Mouse (Mus musculus) embryo, embryonic 9.5 days (tissue): ENCODE data around the gene Lrig3.

Source experiments
- DNase-seq: peaks from one replicate; pipeline ENCODE4 v3.0.0-alpha.2; 2017; ENCODE audit errors: extremely low spot score

Gene Lrig3

DNA sequence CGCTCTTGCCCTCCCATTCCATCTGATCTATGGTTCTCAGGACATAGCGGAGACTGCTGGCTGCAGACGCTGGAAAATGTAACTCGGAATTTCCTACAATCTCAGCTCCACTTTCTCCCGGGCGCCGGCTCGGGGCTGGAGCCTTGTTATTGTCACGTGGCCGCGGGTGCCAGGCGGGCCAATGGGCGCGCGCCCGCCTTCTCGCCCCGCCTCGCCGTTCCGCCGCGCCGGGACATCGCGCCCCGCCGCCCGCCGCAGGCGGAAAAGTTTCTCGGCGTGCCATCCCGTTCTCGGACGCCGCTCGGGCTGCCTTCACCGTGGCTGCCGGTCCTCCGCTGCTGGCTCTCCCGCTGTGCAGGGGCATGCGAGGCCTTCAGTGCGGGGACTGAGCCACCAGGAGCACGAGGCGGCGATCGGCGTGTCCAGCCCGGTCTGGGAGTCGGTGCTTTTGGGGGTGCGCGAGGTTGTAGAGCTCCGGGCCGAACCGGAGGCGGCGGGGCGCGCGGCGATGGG is at the start of gene Lrig3:
Gene Lrig3, plus strand, starts transcription at position 201 of the 513 bp plus-strand sequence.
- DNase-seq, result peak; percentile 85

DNA sequence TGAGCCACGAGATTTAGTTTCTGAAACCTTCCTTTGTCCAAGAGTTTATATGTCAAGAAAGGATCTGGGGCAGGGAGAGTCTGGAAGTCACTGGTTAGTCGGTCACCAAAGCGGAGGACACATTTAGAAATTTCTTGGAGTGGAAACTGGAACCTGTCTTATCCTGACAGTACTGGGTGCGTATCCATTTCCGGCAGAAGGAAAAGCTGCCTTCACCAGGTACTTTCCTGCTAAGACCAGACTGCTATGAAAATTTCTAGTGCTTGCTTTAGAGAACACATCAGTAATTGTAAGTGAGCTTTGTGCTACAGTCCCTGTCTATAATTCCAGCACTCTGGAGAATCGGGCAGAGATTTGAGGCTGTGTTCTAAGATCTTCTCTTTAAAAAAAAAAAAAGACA is 49.2 kb upstream of the Lrig3 start:
- peak; percentile 33 for DNase-seq

DNA sequence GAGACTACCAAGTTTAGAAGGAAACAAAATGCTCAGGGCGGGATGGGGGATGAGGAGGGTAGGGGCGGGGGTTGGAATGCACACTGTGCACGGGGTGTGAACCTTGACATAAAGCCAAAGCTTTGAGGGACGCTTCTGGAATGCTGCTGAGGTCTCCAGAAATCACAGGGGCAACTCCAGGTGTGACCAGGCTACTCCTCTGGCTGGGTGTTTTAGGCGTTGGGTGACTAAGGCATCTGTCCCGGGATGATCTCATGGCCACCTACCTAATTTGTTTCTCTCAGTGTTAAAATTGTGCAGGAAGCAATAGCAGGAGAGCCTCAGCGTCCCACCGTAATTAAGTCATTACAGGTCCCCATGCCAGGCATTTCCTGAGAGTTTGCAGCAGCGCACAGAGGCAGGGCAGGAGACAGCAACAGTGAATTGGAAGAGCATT is 48.5 kb upstream of the Lrig3 start:
- DNase-seq, result peak; percentile 42

DNA sequence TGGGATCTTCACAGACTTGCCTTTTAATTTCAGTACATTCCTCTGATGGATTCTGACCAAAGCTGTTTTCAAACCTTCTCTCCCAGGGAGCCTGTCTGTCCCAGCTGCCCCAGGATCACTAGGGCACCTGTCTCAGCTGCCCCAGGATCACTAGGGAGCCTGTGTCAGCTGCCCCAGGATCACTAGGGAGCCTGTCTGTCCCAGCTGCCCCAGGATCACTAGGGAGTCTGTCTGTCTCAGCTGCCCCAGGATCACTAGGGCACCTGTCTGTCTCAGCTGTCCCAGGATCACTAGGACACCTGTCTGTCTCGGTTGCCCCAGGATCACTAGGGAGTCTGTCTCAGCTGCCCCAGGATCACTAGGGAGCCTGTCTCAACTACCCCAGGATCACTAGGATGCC is 47.0 kb upstream of the Lrig3 start:
- no peak for DNase-seq

DNA sequence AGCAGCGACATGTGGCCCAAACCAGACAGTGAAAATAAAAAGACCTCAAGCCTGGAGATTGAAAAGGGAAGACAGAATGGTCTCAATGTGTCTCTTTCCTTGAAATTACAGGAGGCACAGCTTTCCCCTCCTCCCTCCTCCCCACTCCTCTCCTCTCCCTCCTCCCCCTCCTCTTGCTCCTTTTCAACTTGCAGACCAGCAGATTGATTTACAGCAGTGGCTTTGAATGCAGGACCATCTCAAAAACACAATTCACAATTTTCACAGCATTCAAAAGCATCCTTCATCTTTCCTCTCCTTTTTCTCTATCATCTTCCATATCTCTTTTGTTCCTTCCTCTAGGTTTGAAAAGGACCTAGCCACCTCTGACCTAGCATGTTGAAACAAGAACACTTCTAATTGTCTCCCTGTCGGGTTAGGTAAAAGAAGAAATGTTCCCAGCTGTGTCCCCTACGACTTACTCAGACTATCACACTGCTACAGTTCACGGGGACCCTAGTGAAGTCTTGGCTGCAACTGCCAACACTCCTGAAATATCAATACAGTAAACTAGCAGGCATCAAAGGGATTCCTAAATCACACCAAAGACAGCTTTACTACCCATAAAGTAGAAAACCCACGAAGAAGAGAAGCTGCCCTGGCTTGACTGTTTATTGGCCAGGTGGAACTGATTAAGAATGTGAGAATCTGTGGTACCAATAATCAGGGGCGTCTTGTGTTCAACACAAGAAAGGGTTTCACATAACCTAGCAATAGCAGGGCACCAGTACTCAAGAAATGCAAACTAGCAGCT is 44.1 kb upstream of the Lrig3 start:
- peak; percentile 36 for DNase-seq

DNA sequence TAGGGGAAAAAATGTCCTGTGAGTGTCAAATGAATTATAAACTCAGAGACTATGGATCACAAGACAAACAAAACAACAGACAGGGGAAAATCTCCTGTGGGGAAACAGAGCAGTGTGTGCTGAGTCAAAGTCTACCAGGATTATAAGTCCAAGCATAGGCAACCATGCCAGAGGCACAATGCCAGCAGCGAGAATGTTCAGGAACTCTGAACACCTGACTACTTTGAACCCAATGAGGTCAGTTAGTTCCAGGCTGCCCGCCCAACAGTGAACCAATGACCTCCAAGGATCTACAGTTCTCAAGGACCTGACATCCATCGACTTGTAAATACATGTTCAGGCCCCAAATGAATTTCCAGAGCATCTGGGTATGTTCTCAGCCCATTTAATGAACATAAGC is 36.0 kb upstream of the Lrig3 start:
- no peak for DNase-seq

DNA sequence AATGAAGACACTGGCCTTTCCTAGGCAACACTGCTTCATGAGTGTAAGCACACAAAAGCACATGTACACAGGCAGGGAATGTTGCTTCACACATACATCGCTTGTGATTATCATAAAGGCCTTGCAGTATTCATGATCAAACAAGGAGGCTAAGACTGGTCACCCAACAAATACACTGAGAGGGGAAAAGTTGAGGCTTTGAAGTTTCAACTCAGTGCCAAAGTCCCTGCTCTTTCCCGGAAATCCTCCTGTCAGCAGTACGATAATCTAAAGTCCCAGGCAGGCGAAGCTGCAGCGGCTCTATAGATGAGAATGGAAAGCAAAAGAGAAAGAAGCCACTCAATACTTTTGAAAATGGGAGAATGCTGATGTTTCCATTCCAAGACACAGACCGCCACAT is 32.6 kb upstream of the Lrig3 start:
- no peak for DNase-seq

DNA sequence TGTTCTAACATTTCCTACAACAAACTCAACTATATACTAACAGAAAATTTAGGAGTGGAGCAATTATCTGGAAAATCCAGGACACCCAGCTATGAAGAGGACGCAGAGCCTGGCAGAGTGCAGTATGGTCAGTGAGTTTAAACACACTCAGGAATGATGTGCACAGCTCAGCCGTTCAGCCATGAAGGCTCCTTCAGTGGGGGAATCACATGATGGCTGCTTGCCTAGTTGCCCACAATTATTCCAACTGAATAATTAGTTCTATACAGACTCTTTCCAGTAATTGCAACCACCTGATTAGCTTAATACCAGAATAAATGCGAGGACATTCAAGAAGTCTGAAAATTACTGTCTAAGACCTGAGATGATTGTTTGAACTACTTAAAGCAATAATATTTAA is 31.9 kb upstream of the Lrig3 start:
- no peak for DNase-seq

DNA sequence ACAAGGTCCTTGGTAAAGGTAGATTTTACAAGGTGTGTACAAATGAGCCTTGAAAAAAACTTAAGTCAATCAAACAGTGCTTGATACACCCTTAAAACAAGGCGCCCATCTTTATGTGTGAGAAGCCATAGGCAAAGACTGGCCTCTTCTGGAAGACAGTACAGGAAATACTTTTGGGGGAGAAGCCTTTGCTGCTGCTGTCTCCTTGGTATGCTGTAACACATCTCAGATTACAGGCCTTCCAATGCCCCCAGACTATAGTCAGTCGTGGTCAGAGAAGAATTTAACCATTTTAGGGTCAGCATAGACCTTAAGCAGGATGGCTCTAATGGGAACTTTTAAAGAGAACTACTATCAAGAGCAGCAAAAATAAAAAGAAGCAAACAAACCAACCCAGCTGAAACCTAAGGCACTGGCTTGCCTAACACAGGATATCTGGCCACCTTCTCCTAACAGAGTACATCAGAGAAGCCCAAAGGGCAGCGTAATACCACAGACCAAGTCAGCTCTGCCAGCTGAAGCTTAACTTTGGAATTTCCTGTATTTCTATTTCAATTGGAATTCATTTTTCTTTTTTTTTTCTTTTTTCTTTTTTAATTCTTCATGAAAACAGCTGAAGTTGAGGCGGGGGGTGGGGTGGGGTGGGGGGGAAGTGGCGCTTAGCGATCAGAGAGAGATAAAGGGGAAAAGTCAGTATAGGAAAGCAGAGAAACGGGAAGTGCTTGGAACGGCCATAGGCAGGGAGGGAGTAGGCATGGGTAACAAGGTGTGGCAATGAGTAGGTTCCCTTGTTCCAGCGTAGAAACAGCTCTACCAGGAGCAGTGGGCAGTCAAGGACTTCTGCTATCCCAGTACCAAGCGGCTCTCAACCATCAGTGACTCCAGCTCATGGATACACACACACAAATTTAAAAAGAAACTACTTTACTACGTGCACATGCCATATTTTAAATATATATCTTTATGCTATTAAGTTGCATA is 28.2 kb upstream of the Lrig3 start:
- DNase-seq, result no peak

DNA sequence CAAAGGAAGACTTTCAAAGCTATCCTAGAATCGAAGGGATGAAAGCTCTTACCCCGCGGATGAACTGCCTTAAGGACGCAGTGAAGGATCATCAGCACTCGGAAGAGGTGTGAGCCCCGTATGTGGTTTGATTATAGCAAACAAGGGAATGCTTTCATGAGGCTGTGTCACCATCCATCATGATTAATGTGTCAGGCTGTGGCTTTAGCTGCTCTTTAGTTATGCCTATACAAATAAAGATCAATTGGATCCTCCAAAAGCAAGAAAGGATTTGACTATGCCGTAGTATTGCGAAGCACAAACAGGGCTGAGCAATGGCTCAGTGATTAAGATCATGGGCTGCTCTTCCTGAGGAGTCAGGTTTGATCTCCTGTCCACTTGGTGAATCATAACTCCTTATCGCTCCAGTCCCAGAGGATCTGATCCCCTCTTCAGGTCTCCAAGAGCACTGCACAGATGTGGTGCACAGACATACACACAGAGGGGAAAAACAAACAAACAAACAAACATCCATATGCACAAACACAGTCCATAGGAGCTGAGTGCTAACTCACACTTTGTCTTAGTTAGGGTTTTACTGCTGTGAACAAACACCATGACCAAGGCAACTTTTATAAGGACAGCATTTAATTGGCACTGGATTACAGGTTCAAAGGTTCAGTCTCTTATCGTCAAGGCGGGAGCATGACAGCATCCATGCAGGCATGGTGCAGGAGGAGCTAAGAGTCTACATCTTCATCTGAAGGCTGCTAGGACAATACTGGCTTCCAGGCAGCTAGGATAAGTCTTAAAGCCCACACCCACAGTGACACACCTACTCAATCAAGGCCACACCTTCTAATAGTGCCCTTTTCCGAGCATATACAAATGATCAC is 27.2 kb upstream of the Lrig3 start:
- DNase-seq, result no peak

DNA sequence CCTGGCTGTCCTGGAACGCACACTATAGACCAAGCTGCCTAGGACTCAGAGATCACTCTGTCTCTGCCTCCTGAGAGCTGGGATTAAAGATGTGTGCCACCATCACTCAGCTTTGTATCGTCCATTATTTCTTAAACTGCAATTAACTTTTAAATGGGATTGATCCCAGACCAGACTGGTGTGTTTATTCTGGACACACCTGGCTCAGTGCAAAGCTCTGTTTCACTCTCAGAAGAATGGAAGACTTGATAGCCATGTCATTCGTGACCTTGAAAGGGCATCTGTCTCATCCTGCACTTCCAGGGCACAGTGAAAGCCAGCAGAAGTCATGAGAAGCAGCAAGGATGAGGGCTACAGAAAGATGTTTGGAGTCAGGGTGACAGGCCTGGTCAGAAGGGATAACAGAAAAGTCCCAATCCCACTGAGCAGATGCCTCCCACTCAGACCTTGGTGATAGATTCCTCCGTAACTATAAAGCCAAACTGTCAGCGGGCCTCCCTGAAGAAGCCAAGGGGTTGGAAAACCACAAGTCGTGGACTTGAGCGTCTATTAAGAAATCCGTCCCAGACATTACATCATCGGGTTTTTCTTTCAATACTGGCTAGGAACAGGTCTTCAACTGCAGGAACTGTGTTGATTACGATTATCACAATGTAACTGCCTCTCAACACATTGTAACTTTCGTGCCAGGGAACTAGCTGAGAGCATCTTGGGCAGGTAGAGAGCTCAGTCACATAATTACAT is 25.5 kb upstream of the Lrig3 start:
- DNase-seq, result no peak

DNA sequence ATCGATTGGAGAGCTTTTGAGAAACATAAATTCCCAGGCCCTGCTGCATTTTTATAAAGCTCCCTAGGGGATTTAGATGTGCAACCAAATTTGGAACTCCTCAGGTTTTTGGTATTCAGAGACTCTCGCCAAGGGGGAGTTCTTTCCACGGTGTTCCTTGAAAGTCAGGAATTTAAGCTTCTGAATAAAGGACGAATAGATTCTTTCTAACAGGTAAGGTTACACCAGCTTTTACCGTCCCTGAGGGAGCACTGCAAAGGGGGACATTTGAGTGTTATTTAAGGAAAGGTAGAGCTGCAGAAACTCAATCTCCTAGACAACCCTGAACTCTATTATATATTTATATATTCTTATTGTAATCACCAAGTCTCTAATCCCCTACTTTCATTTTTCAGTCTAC is 22.9 kb upstream of the Lrig3 start:
- no peak for DNase-seq

DNA sequence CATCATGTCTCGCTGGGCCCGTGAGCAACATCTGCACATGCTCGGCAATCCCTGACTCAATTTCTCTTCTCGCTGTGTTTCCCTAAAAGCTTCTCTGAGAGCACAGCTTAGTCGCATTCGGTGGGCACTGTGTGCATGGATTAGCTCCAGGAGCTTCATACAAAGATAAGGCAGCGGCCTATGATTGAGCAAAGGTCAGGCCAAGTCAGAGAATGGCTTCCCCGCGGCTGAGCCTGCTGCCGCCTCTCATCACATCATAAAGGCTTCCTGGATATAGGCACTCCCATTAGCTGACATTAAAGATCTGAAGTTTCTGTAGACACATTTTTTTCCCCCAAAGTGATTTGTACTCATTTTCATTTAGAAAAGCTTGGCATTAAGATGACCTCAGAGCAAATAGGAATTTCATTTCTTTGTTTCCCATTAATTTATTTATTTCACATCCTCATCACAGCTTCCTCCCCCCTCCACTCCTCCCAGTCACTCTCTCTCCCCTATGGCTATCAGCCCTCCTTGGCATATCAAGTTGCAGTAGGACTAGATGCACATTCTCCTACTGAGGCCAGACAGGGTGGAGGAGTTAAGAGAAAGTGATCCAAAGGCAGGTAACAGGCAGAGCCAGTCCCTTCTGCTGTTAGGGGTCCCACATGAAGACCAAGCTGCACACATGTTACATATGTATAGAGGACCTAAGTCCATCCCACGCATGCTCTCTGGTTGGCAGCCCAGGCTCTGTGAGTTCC is 21.0 kb upstream of the Lrig3 start:
- no peak for DNase-seq

DNA sequence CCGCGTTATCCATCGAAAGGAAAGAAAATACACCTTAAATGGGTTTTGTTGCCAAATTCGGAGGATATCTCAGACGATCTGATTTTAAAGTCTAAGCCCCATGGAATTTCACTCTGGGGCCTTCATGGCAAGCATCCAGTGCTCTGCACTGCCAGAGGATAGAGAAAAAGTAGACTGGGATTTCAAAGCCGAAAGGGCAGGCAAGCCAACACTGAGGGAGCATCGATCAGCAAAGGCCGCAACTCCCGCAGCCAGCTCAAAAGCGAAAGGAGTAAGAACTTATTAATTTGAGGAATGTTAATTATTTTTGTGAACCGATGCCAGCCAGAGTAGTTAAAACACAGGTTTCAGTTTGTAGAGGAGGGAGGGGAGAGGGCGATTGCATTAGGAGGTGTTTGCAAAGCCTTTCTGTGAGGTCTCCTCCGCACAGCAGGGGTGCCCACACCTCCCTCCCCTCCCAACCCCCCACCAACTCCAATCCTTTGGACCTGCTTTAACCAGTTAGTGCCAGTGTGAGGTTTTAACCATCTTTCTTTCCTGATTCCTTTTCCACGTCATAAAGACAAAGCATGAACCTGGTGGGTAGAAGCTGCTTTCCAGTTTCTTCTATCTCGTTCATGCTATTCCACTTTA is 17.0 kb upstream of the Lrig3 start:
- no peak for DNase-seq

DNA sequence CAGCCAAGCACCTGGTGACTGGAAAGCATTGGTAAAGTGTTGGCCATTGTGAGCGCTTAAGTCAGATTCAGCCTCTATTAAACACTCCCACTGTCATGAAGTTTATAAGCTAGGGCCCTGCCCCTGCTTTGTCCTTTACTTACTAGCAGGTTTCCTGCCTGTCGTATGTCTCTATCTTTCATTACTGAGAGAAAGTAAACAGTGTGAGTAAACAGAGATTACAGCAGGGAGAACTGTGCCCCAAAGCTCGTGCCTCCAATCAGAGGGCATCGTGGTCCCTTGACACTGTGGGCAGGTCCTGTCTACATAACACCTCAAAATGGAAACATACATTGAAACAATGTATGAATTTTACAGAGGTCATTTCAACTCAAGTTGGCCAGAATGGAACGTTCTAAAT is 14.3 kb upstream of the Lrig3 start:
- DNase-seq, result no peak

DNA sequence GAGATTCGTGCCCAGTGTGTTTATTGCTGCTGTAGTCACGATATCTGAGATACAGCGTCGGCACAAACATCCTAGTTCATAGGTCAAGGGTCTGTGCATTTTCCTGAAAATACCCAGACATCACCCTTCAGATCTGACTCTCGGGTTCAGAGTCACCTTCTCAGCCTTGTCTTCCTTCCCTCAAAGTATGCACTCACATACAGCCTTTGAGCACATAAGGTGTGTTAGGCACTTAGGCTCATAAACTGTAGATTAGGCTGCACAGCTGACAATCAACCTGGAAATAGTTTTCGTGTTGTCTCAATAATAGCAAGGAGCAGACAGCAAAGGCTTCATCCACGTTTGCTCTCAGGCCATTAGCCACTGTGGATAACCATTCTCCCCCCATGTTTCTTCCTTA is 11.6 kb upstream of the Lrig3 start:
- no peak for DNase-seq

DNA sequence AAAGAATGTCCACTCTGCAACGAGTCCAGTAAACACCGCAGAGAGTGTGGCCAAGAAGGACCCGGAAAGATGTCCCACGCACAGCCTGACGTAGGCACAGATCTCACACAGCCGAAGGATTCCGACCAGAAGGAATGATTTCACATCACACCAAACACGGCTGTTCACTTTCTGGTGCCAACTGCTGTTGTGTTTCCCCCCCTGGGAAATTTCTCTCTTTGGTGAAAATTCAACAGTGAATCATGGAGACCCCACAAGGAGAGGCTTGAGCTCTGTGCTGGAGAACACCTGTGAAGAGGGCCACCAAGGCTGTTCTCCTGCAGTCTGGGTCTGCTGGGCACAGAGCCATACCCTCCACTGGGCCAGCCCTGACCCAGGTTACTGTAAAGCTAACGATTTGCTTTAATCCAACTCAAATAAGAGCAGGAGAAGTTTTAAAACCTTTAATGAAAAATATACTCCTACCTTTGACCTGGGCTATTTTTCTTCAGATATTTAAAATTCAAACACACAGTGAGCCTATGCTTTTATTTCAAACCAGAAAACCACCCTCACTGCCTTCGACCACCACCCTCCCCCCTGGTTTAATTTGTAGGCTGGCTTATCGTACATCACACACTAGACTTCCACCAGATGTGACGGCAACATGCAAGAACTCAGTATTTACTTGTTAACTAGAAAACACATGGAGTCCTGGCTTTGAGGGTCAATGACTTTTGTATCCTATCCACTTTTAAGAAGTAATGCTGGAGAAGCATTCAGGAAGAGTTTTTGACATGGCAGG is 11.0 kb upstream of the Lrig3 start:
- no peak for DNase-seq

DNA sequence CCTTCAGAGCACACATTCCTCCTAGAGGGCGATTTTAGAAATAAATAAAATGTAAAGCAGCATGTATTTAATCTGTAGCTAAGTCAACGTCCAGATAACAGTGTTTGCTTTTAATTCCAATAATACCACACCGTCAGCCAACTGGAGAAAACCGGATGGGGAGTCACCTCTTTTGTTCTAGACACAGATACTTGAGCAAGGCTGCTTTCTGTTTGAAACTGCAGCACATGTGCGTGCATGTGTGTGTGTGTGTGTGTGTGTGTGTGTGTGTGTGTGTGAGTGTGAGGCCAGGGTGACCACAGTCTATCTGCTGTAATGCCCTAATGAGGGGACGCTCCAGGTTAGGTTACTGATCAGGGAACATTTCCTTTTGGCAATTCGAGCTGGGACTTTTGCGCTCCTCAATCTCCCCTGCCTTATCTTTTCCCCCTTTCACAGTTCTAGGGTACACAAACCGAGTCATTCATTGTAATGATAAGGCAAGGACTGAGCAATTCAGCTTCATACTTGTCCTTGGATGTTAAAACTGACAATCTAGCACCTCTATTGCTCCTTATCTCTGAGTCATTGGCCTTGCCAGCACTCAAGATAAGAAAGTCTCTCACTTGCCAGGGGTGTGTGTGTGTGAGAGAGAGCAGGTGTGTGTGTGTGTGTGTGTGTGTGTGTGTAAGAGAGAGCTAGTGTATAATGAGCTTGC is 4.4 kb upstream of the Lrig3 start:
- no peak for DNase-seq
